Mouse (Mus musculus): Measurements from ENCODE around the gene Bach2. TPM values are rescaled to one million over a fixed set of nuclear protein-coding genes. Genes with fewer than 3 reads are reported as not detected.

Bach2 gene
- polyA plus RNA-seq, 1 experiment from 2014 or later = 9.8 TPM

DNA sequence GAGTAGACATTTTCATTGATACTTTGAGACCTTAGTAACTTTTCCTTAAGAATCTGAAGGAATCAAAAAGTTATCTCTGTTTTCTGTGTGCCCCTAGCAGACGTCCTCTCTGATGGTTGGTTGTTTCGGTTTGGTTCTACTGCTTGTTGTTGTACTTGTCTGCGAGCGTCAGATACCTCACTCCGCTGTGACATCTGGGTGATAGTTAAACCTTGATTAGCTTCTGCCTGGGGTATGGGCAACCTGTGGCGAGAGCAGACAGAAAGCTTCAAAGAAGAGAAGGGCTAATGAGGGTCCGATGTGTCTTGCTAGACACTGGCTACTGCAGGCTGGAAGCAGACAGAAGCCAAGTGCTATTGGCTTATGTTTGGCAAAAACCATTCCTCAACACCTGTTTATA is 186.5 kb downstream of the Bach2 start:
- 84% methylated on average over 7 of the region's 7 CpGs for WGBS
- no peak for ATAC-seq (ENCODE audit: insufficient number of reproducible peaks, insufficient read depth, low FRiP score, low TSS enrichment, low read depth)
- Histone ChIP-seq H3K36me3 (no peaks in the 10 kb centered on the region), H3K4me3 (no peak overlapping the region), H3K27me3 (no peaks in the 10 kb centered on the region), H3K27ac (no peak overlapping the region), H3K4me1 (no peaks in the 10 kb centered on the region), H3K9me3 (no peaks in the 10 kb centered on the region), H3K9ac (no peak overlapping the region), H3K4me2 (no peak overlapping the region)

DNA sequence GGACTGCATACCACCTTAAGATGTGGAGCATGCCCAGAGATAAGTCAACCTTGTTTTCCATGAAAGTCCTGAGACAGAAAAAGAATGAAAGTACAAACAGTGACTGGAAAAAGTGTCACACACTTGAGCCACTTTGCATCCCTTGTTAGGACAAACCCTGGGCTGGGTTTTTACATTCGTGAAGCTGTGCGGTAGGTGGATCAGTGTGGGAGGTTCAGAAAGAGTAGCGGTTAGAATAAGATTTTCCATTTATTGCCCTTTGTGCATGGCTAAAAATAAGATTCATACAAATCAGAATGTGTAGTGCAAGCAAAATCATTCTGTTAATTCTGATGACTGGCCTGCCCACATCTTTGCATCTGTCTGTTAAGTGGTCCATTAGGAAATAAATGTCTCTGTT is 187.0 kb downstream of the Bach2 start:
- H3K27me3 ChIP-seq = no peaks in the 10 kb centered on the region
- no peak overlapping the region for H3K9ac ChIP-seq
- H3K4me2 ChIP-seq = no peak overlapping the region
- no peak overlapping the region for H3K27ac ChIP-seq
- ATAC-seq (ENCODE audit: insufficient number of reproducible peaks, insufficient read depth, low FRiP score, low TSS enrichment, low read depth) = no peak
- no peaks in the 10 kb centered on the region for H3K36me3 ChIP-seq
- H3K4me1 ChIP-seq = peaks cover under 1% of the 10 kb centered on the region; the same call in 1 of the 2 replicates
- no peaks in the 10 kb centered on the region for H3K9me3 ChIP-seq
- H3K4me3 ChIP-seq = no peak overlapping the region
- 91% methylated on average over 3 of the region's 3 CpGs for WGBS

DNA sequence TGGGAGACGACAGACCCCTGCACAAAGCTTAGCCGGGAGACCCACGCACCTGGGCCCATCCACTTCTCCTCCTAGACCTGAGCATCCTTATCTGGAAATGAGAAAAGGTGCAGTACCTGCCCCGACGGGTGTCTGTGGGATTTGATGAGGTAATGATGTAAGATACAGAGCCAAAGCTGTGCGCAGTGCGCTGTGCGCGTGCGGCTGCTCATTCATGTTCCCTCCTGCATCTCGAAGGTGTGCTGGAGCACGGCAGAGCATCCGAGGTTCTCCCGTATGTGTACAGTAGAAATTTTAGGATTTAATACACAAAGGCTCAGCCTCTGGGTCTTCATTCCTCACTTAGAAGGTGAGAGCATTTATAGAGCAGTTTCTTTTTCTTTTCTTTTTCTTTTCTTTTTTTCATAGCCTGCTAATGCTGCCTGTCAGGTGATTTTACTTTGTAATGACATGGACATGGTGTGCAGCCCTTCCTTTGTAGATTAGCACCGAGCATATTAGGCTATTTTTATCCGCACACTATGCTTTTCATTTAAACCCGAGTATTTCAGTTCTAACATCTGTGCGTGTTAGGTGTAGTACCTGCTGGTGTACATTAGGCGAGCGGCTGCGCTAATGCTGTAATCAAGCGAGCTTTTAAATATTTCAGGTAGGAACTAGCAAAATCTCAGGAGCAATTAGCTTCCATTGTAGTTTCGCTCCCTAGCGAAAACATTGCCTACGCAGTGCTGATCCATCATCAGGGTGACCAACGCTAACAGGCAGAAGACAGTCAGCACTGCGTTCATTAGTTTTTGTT is 188.4 kb downstream of the Bach2 start:
- 90% methylated on average over 27 of the region's 27 CpGs for WGBS
- Histone ChIP-seq H3K9me3 (no peaks in the 10 kb centered on the region), H3K27ac (no peak overlapping the region), H3K36me3 (no peaks in the 10 kb centered on the region), H3K27me3 (no peaks in the 10 kb centered on the region), H3K4me2 (no peak overlapping the region), H3K9ac (no peak overlapping the region), H3K4me1 (peaks cover 8% of the 10 kb centered on the region), H3K4me3 (no peak overlapping the region)
- no peak for ATAC-seq (ENCODE audit: insufficient number of reproducible peaks, insufficient read depth, low FRiP score, low TSS enrichment, low read depth)

DNA sequence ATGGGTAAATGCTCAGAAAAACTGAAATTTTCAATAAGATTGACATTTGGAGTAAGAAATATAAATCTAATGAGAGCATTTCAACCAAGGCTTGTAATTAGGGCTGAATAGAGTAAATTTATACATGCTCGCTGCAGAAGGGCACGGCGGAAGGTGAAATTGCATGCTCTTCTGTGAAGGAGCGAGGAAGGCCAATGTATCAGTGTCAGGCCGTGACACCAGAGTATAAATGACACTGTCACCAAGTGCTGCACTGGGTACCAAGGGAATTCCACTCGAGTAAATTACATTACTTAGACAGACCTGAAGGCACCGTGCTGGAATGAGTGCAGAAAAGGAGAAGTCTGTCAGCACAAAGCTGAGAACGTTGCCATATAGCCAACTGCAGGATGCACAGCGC is 190.1 kb downstream of the Bach2 start:
- Histone ChIP-seq H3K27ac (no peak overlapping the region), H3K4me2 (no peak overlapping the region), H3K9ac (no peak overlapping the region), H3K4me3 (no peak overlapping the region), H3K36me3 (no peaks in the 10 kb centered on the region), H3K27me3 (no peaks in the 10 kb centered on the region), H3K9me3 (no peaks in the 10 kb centered on the region), H3K4me1 (peaks cover 21% of the 10 kb centered on the region)
- WGBS = 61% methylated on average over 9 of the region's 9 CpGs
- no peak for ATAC-seq (ENCODE audit: insufficient number of reproducible peaks, insufficient read depth, low FRiP score, low TSS enrichment, low read depth)

DNA sequence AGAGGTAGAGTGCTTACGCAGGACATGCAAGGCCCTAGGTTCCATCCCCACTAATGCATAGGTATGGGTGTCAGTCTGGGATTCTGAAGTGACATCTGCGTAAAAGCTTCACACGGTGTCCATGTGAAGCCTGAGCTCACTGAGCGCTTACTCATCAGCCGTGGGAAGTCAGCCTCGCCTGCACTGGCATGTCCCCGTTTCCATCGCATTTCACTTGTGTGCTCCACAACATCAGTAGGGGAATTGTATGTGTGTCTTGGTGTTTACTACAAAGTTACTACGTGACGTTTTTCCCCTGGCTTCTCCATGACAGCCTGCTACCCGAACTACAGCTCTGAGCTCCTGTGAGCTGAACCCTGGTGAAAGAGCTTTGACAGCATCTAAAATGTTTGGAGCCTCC is 191.5 kb downstream of the Bach2 start:
- no peak overlapping the region for H3K4me3 ChIP-seq
- H3K4me2 ChIP-seq = no peak overlapping the region
- H3K9me3 ChIP-seq = no peaks in the 10 kb centered on the region
- ATAC-seq (ENCODE audit: insufficient number of reproducible peaks, insufficient read depth, low FRiP score, low TSS enrichment, low read depth) = no peak
- no peaks in the 10 kb centered on the region for H3K36me3 ChIP-seq
- peaks cover 21% of the 10 kb centered on the region for H3K4me1 ChIP-seq
- no peak overlapping the region for H3K9ac ChIP-seq
- WGBS = 75% methylated on average over 11 of the region's 11 CpGs
- H3K27ac ChIP-seq = no peak overlapping the region
- H3K27me3 ChIP-seq = no peaks in the 10 kb centered on the region

DNA sequence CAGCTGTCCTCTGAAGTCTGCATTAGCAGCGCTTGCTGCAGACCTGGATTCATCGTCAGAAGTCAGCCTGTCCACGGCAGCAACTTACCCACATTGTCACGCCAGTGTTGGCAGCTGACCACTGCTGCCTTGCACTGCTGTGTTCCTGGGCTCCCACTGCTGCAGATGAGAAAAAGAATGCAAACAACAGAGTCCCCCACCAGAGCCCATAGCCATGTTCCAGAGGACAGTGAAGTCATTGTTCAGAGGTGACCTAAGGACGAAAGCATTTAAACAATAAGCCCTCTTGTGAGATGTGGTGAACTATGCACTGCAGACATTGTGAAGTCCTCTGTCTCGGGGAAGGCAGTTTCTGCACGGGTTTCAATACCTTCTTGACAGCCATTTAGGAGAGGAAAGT is 192.4 kb downstream of the Bach2 start:
- Histone ChIP-seq H3K9ac (no peak overlapping the region), H3K9me3 (no peaks in the 10 kb centered on the region), H3K36me3 (no peaks in the 10 kb centered on the region), H3K4me3 (no peak overlapping the region), H3K4me1 (peaks cover 22% of the 10 kb centered on the region), H3K4me2 (peak overlapping the region; percentile 29; the same call in 1 of the 2 replicates), H3K27ac (peak overlapping the region; percentile 5; the same call in 1 of the 2 replicates), H3K27me3 (no peaks in the 10 kb centered on the region)
- WGBS = 35% methylated on average over 7 of the region's 7 CpGs
- ATAC-seq (ENCODE audit: insufficient number of reproducible peaks, insufficient read depth, low FRiP score, low TSS enrichment, low read depth) = no peak

DNA sequence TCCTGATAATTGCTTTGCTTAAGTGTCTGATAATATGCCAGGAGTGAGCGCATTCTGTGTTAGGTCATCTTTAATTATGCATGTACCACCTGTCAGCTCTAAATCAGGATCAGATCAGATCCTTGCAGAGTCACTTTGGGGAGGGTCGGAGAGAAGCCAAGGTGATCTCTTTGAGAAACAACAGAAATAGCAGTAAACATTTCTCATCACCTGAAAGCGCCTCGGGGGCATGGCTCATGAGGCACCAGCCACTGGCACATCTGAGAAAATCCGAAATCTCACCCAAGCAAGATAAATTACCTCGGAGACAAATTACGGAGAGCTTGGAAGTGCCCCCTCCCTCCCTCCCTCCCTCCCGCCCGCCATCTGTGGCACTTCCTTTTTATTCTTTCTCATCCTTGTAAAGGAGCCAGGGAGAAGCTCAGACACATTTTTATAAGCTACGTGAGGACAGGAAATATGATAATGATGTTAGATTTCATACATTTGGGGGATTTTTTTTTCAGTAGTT is 193.7 kb downstream of the Bach2 start:
- WGBS = 28% methylated on average over 10 of the region's 10 CpGs
- Histone ChIP-seq H3K9me3 (no peaks in the 10 kb centered on the region), H3K27me3 (no peaks in the 10 kb centered on the region), H3K4me3 (no peak overlapping the region), H3K27ac (no peak overlapping the region), H3K9ac (no peak overlapping the region), H3K4me1 (peaks cover 25% of the 10 kb centered on the region), H3K36me3 (no peaks in the 10 kb centered on the region), H3K4me2 (no peak overlapping the region)
- ATAC-seq (ENCODE audit: insufficient number of reproducible peaks, insufficient read depth, low FRiP score, low TSS enrichment, low read depth) = no peak

DNA sequence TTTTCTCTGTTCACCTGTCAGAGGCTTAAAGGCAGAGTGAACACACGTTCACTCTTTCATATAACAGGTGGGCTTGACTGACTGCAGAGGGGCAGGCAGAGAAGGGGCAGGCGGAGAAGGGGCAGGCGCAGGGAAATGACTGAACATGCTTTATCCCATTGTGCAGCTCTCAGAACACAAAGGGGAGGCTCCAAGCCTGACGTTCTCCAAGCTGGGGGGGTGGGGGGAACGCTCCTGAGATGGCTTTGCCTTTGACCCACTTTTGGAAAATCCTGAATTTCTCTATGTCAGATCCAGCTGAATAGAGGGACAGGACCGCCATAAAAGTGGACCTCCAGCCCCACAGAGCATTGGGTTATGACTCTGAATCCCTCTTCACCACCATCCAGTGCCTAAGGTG is 194.3 kb downstream of the Bach2 start:
- Histone ChIP-seq H3K36me3 (no peaks in the 10 kb centered on the region), H3K9me3 (no peaks in the 10 kb centered on the region), H3K4me2 (no peak overlapping the region), H3K4me1 (peaks cover 25% of the 10 kb centered on the region), H3K27ac (no peak overlapping the region), H3K9ac (no peak overlapping the region), H3K4me3 (no peak overlapping the region), H3K27me3 (no peaks in the 10 kb centered on the region)
- 61% methylated on average over 6 of the region's 6 CpGs for WGBS
- ATAC-seq (ENCODE audit: insufficient number of reproducible peaks, insufficient read depth, low FRiP score, low TSS enrichment, low read depth) = no peak

DNA sequence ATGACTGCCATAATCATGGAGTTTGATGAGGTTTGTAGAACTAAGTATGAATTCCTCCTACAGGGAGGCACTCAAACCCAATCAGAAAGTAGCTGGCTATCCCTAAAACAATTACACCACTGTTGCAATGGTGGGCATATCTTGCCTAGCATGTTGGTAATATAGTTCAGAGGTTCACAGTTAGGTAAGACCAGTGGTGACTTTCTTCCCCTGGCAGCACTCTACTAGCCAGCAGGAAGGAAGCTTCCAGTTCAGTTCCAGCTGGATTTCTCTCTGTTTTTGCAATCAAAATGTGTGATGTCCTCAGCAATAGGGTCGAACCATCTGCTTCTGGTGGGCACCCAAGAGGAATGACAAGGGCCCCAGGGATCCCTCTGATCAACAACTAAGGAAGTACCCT is 196.0 kb downstream of the Bach2 start:
- no peak overlapping the region for H3K9ac ChIP-seq
- no peak overlapping the region for H3K4me3 ChIP-seq
- H3K4me2 ChIP-seq = no peak overlapping the region
- no peaks in the 10 kb centered on the region for H3K36me3 ChIP-seq
- H3K27ac ChIP-seq = no peak overlapping the region
- no peaks in the 10 kb centered on the region for H3K27me3 ChIP-seq
- peaks cover 25% of the 10 kb centered on the region for H3K4me1 ChIP-seq
- H3K9me3 ChIP-seq = no peaks in the 10 kb centered on the region
- ATAC-seq (ENCODE audit: insufficient number of reproducible peaks, insufficient read depth, low FRiP score, low TSS enrichment, low read depth) = no peak
- 85% methylated on average over 1 of the region's 1 CpGs for WGBS

DNA sequence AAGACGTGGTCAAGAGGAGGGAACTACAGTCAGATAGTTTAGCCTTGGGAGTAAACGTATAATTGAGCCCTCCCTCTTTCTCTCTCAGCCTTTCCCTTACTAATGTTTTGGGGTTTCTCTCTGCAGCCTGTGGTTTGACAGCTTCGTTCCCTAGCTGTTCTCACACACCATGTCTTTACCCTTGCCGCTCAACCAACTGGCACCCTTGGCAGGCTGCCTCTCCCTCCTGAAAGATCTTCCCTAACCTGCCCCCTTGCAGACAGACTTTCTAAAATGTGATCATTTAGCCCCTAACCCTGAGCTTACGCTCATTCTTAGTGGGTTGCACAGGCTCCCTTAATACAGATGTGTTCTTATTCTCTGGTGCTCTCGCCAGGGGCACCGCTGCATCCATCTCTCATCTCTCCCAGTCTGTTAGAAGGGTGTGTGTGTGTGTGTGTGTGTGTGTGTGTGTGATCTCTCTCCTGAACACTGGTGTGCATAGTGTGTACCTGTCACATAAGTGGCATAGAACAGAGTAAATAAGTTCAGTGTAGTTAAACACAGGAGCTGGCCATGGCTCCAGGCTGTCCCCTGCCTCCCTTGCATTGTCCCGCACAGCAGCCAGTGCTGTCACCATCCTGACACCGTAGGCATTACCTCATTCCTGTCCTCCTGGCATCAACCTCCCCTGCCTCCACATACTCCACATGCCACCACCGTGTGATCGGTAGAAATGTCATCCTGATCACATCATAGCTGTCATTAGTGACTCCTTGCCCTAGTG is 201.6 kb downstream of the Bach2 start:
- no peaks in the 10 kb centered on the region for H3K27me3 ChIP-seq
- peaks cover 4% of the 10 kb centered on the region; the same call in 1 of the 2 replicates for H3K4me1 ChIP-seq
- ATAC-seq (ENCODE audit: insufficient number of reproducible peaks, insufficient read depth, low FRiP score, low TSS enrichment, low read depth) = 0 out of 2 replicates have a peak, but pooled peaks have one; percentile 13
- WGBS = 81% methylated on average over 11 of the region's 11 CpGs
- H3K9ac ChIP-seq = no peak overlapping the region
- no peaks in the 10 kb centered on the region for H3K36me3 ChIP-seq
- no peak overlapping the region for H3K4me2 ChIP-seq
- H3K4me3 ChIP-seq = no peak overlapping the region
- H3K27ac ChIP-seq = no peak overlapping the region
- H3K9me3 ChIP-seq = no peaks in the 10 kb centered on the region

DNA sequence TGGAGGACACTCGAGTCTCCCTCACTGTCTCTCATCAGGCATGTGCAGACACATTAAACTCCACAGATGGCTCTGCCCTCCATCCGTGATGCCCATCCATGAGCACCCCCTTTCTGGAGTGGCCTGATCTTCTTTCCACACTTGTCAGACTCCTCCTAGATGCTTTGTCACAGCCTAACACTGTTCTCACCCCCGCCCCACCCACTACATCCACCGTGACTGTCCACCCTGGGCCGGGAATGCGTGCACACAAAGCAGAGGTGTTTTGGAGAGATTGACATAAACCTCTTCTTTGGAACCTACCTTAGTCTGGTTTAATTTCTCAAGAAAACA is 202.1 kb downstream of the Bach2 start:
- H3K36me3 ChIP-seq = no peaks in the 10 kb centered on the region
- no peak overlapping the region for H3K9ac ChIP-seq
- H3K27me3 ChIP-seq = no peaks in the 10 kb centered on the region
- ATAC-seq (ENCODE audit: insufficient number of reproducible peaks, insufficient read depth, low FRiP score, low TSS enrichment, low read depth) = 0 out of 2 replicates have a peak, but pooled peaks have one; percentile 15
- H3K4me1 ChIP-seq = peaks cover 4% of the 10 kb centered on the region; the same call in 1 of the 2 replicates
- H3K4me3 ChIP-seq = no peak overlapping the region
- WGBS = 85% methylated on average over 6 of the region's 6 CpGs
- no peaks in the 10 kb centered on the region for H3K9me3 ChIP-seq
- no peak overlapping the region for H3K27ac ChIP-seq
- H3K4me2 ChIP-seq = no peak overlapping the region
